10 mouse cellular contexts compared by ENCODE assay signal in genomic region chr2:59361350-59361780, GRCm38 (mm10).
DNase-seq lines count a peak whose midpoint lies in the region; ATAC-seq and TF ChIP-seq lines count a peak whose summit lies in the region.
"Had no signal": no experiment of that assay in that cellular context is flagged by ENCODE, and none has a peak within 500 bp of the region (broad histone marks: within the 10 kb centered on the region; RNA-seq: fewer than 3 reads in every experiment).

No protein-coding gene starts in this region.

- H3K27me3 ChIP-seq in lung, embryonic 16.5 days (ENCODE audit: control insufficient read depth, insufficient read depth, low read depth, low read length): no peaks in the 10 kb centered on the region
- no peaks in the 10 kb centered on the region for H3K27me3 ChIP-seq in hindbrain, embryonic 14.5 days (ENCODE audit: control insufficient read depth, insufficient read depth, low read length)
- H3K27me3 ChIP-seq in stomach, embryonic 15.5 days (replicated peaks): no peaks in the 10 kb centered on the region

- no peak overlapping the region for H3K27ac ChIP-seq in lung, embryonic 16.5 days (ENCODE audit: low read length)
- peak overlapping the region; percentile 16; the same call in 1 of the 2 replicates for H3K27ac ChIP-seq in hindbrain, embryonic 14.5 days
- H3K27ac ChIP-seq in stomach, embryonic 15.5 days: no peak overlapping the region

- no peaks in the 10 kb centered on the region for H3K36me3 ChIP-seq in lung, embryonic 16.5 days (ENCODE audit: control insufficient read depth, insufficient read depth, low read length)
- no peaks in the 10 kb centered on the region for H3K36me3 ChIP-seq in hindbrain, embryonic 14.5 days (replicated peaks; ENCODE audit: control insufficient read depth, insufficient read depth)
- H3K36me3 ChIP-seq in stomach, embryonic 15.5 days: no peaks in the 10 kb centered on the region

- no peak overlapping the region for H3K9ac ChIP-seq in lung, embryonic 16.5 days (ENCODE audit: low read length)
- no peak overlapping the region for H3K9ac ChIP-seq in hindbrain, embryonic 14.5 days
- H3K9ac ChIP-seq in stomach, embryonic 15.5 days: no peak overlapping the region

- 23% methylated on average over 4 of the region's 4 CpGs for WGBS in lung, embryonic 16.5 days
- WGBS in lung, adult 2 months: 47% methylated on average over 4 of the region's 4 CpGs
- 23% methylated on average over 4 of the region's 4 CpGs for WGBS in hindbrain, embryonic 14.5 days
- 27% methylated on average over 4 of the region's 4 CpGs for WGBS in stomach, embryonic 15.5 days

- DNase-seq in frontal cortex, postnatal 25 days (ENCODE audit: low spot score in 2 of 2): no peak
- DNase-seq in lung, adult 2 months: no peak
- no peak for DNase-seq in hindbrain, embryonic 14.5 days (ENCODE audit: low spot score)
- DNase-seq in thymus, postnatal 0 days (ENCODE audit: low spot score): no peak
- DNase-seq in urinary bladder, postnatal 10 days (ENCODE audit: low spot score): no peak
- DNase-seq: cerebellum, postnatal 14 days had no signal

- H3K4me2 ChIP-seq in lung, embryonic 16.5 days (ENCODE audit: low read depth, low read length): no peak overlapping the region
- H3K4me2 ChIP-seq in hindbrain, embryonic 14.5 days (replicated peaks): no peak overlapping the region
- no peak overlapping the region for H3K4me2 ChIP-seq in stomach, embryonic 15.5 days

- no peak overlapping the region for H3K4me3 ChIP-seq in lung, embryonic 16.5 days (ENCODE audit: low read length)
- no peak overlapping the region for H3K4me3 ChIP-seq in lung, adult 2 months (replicated peaks; ENCODE audit: extremely low read depth, low read depth, low read length)
- no peak overlapping the region for H3K4me3 ChIP-seq in hindbrain, embryonic 14.5 days (replicated peaks; ENCODE audit: low read length)
- no peak overlapping the region for H3K4me3 ChIP-seq in stomach, embryonic 15.5 days (replicated peaks)

- 0 out of 2 replicates have a peak, but pooled peaks cover 2% of the 10 kb centered on the region for H3K9me3 ChIP-seq in lung, embryonic 16.5 days (ENCODE audit: control insufficient read depth, low read length)
- H3K9me3 ChIP-seq in hindbrain, embryonic 14.5 days (ENCODE audit: control insufficient read depth, low read length): no peaks in the 10 kb centered on the region
- no peaks in the 10 kb centered on the region for H3K9me3 ChIP-seq in stomach, embryonic 15.5 days

- TF ChIP-seq CTCF in lung, adult 2 months (IDR thresholded peaks at IDR 0.05; ENCODE audit: insufficient read depth, low read length): no peak

- ATAC-seq in frontal cortex, adult (ENCODE audit: low TSS enrichment): peak; percentile 62
- peak; percentile 41; the same call in 1 of the 2 replicates for ATAC-seq in lung, embryonic 16.5 days (ENCODE audit: low read depth)
- ATAC-seq in hindbrain, embryonic 14.5 days (ENCODE audit: low FRiP score): peak; percentile 44; the same call in 1 of the 2 replicates
- peak; percentile 14; the same call in 1 of the 2 replicates for ATAC-seq in stomach, embryonic 15.5 days (ENCODE audit: insufficient read depth, low FRiP score, low read depth)
- ATAC-seq: CD4-positive, CD25-positive, alpha-beta regulatory T cell, adult 4 months had no signal

- no peaks in the 10 kb centered on the region for H3K4me1 ChIP-seq in lung, embryonic 16.5 days (replicated peaks; ENCODE audit: control insufficient read depth, insufficient read depth, low read length)
- no peaks in the 10 kb centered on the region for H3K4me1 ChIP-seq in lung, adult 2 months (ENCODE audit: control insufficient read depth, insufficient read depth, low read length)
- H3K4me1 ChIP-seq in hindbrain, embryonic 14.5 days (replicated peaks; ENCODE audit: control insufficient read depth, insufficient read depth, low read length): no peaks in the 10 kb centered on the region
- H3K4me1 ChIP-seq in stomach, embryonic 15.5 days: 0 out of 2 replicates have a peak, but pooled peaks cover 2% of the 10 kb centered on the region

- no peak for TF ChIP-seq POLR2A in lung, adult 2 months (IDR thresholded peaks at IDR 0.05; ENCODE audit: borderline replicate concordance, extremely low read depth, low read depth, low read length)
